Mouse (Mus musculus) heart, embryonic 11.5 days (tissue): ENCODE data around the gene Ergic1. TPM values are rescaled to one million over a fixed set of nuclear protein-coding genes. Genes with fewer than 3 reads are reported as not detected.

ENCODE experiments used
- ATAC-seq: fragments of 200-750 bp; cut with Nextera tagmentation; replicated peaks from 2 replicates; pipeline ENCODE4 v1.8.0; 2017; ENCODE audit warnings: moderate library complexity; ENCODE audit not compliant: insufficient number of reproducible peaks, low FRiP score, low TSS enrichment
- H3K27ac ChIP-seq: fragments of 300-500 bp; sonication (generic); 2 replicates; pipeline ENCODE4 v1.5.1; 2014; ENCODE audit warnings: mild to moderate bottlenecking, low read depth, low read length
- H3K27me3 ChIP-seq: fragments of 300-500 bp; sonication (generic); 2 replicates; pipeline ENCODE4 v1.6.1; 2014; ENCODE audit warnings: mild to moderate bottlenecking, low read length, mixed read lengths; ENCODE audit not compliant: control insufficient read depth, insufficient read depth
- H3K36me3 ChIP-seq: fragments of 300-500 bp; sonication (generic); 2 replicates; pipeline ENCODE4 v1.6.1; 2014; ENCODE audit warnings: mild to moderate bottlenecking, low read length, moderate library complexity, mixed read lengths; ENCODE audit not compliant: control insufficient read depth, insufficient read depth
- H3K4me1 ChIP-seq: fragments of 300-500 bp; sonication (generic); 2 replicates; pipeline ENCODE4 v1.6.1; 2014; ENCODE audit warnings: low read length; ENCODE audit not compliant: control insufficient read depth, insufficient read depth
- H3K4me2 ChIP-seq: fragments of 300-500 bp; sonication (generic); 2 replicates; pipeline ENCODE4 v1.6.1; 2014; ENCODE audit warnings: mild to moderate bottlenecking, moderate library complexity
- H3K4me3 ChIP-seq: fragments of 300-500 bp; sonication (generic); 2 replicates; pipeline ENCODE4 v1.5.1; 2014; ENCODE audit warnings: low read depth, low read length
- H3K9ac ChIP-seq: fragments of 300-500 bp; sonication (generic); 2 replicates; pipeline ENCODE4 v1.6.1; 2014; ENCODE audit warnings: mild to moderate bottlenecking, low read depth, low read length, moderate library complexity
- H3K9me3 ChIP-seq: fragments of 300-500 bp; sonication (generic); replicated peaks from 2 replicates; pipeline ENCODE4 v1.6.1; 2016; ENCODE audit warnings: low read length; ENCODE audit not compliant: control insufficient read depth
- WGBS: fragments of 180-500 bp; shearing (Covaris S2); extraction: QIAGEN DNeasy Blood & Tissue Kit; methylation state at CpG from one replicate; pipeline ENCODE4 v1.1.7; 2014; ENCODE audit not compliant: insufficient replicate concordance; 5-methylcytosine and 5-hydroxymethylcytosine counted together
- polyA plus RNA-seq: library from polyadenylated mRNA; unstranded; fragments of >200 nt; fragmentation: Nextera tagmentation; extraction: Ambion mirVana; gene quantifications from 2 replicates; pipeline ENCODE4 v1.2.1, GENCODE M21; 2014

The Ergic1 gene
- polyA plus RNA-seq: 147 TPM in 2 replicates

GRCm38 (mm10) chr17:26561290-26561640 is at the start of gene Ergic1:
Gene Ergic1 (plus strand): TSS chr17:26561489.
- Histone ChIP-seq H3K4me1 (peaks cover 22% of the 10 kb centered on the region), H3K4me3 (peak within 1 kb of the TSS; percentile 79), H3K9ac (peak within 1 kb of the TSS; percentile 83), H3K36me3 (peaks cover 9% of the 10 kb centered on the region; the same call in 1 of the 2 replicates), H3K27ac (peak within 1 kb of the TSS; percentile 82), H3K4me2 (peak within 1 kb of the TSS; percentile 86), H3K9me3 (no peaks in the 10 kb centered on the region; the same call in 1 of the 2 replicates), H3K27me3 (no peaks in the 10 kb centered on the region)
- WGBS: 0% methylated on average over 35 of the region's 36 CpGs
- peak; percentile 87 for ATAC-seq

GRCm38 (mm10) chr17:26511816-26512774 is 49.2 kb upstream of the Ergic1 start:
- H3K9me3 ChIP-seq: no peaks in the 10 kb centered on the region
- no peak overlapping the region for H3K4me3 ChIP-seq
- peaks cover 42% of the 10 kb centered on the region for H3K4me1 ChIP-seq
- H3K36me3 ChIP-seq: no peaks in the 10 kb centered on the region
- H3K27me3 ChIP-seq: no peaks in the 10 kb centered on the region
- peak overlapping the region; percentile 11; the same call in 1 of the 2 replicates for H3K9ac ChIP-seq
- H3K27ac ChIP-seq: 0 out of 2 replicates have a peak overlapping the region, but pooled peaks have one; percentile 72
- WGBS: 69% methylated on average over 7 of the region's 7 CpGs
- no peak for ATAC-seq
- H3K4me2 ChIP-seq: no peak overlapping the region

- WGBS: 53% methylated on average over 7 of the region's 7 CpGs
- Histone ChIP-seq H3K9me3 (no peaks in the 10 kb centered on the region), H3K36me3 (no peaks in the 10 kb centered on the region), H3K4me1 (peaks cover 42% of the 10 kb centered on the region), H3K27ac (peak overlapping the region; percentile 72), H3K4me3 (no peak overlapping the region), H3K9ac (no peak overlapping the region), H3K4me2 (no peak overlapping the region), H3K27me3 (no peaks in the 10 kb centered on the region)
- no peak for ATAC-seq
These were observed 48.3 kb upstream of the Ergic1 start for GRCm38 (mm10) chr17:26512961-26513360.

- Histone ChIP-seq H3K36me3 (no peaks in the 10 kb centered on the region), H3K4me2 (no peak overlapping the region), H3K9ac (no peak overlapping the region), H3K27ac (peak overlapping the region; percentile 72), H3K4me3 (no peak overlapping the region), H3K27me3 (no peaks in the 10 kb centered on the region), H3K9me3 (no peaks in the 10 kb centered on the region), H3K4me1 (peaks cover 42% of the 10 kb centered on the region)
- WGBS: 70% methylated on average over 6 of the region's 6 CpGs
- ATAC-seq: no peak
These were observed 47.6 kb upstream of the Ergic1 start for GRCm38 (mm10) chr17:26513459-26514290.

- Histone ChIP-seq H3K9me3 (no peaks in the 10 kb centered on the region), H3K4me1 (peaks cover 38% of the 10 kb centered on the region), H3K9ac (0 out of 2 replicates have a peak overlapping the region, but pooled peaks have one; percentile 22), H3K36me3 (no peaks in the 10 kb centered on the region), H3K27me3 (no peaks in the 10 kb centered on the region), H3K4me2 (peak overlapping the region; percentile 20; the same call in 1 of the 2 replicates), H3K4me3 (no peak overlapping the region), H3K27ac (peak overlapping the region; percentile 86)
- ATAC-seq: peak; percentile 76
- WGBS: 50% methylated on average over 3 of the region's 3 CpGs
These were observed 46.7 kb upstream of the Ergic1 start for GRCm38 (mm10) chr17:26514581-26515030.

GRCm38 (mm10) chr17:26515675-26516074 is 45.6 kb upstream of the Ergic1 start:
- no peaks in the 10 kb centered on the region for H3K36me3 ChIP-seq
- no peaks in the 10 kb centered on the region for H3K9me3 ChIP-seq
- no peak overlapping the region for H3K4me2 ChIP-seq
- H3K9ac ChIP-seq: no peak overlapping the region
- H3K27me3 ChIP-seq: no peaks in the 10 kb centered on the region
- no peak for ATAC-seq
- H3K4me1 ChIP-seq: peaks cover 33% of the 10 kb centered on the region
- no peak overlapping the region for H3K4me3 ChIP-seq
- peak overlapping the region; percentile 54; the same call in 1 of the 2 replicates for H3K27ac ChIP-seq
- 81% methylated on average over 4 of the region's 4 CpGs for WGBS

GRCm38 (mm10) chr17:26518306-26518705 is 43.0 kb upstream of the Ergic1 start:
- Histone ChIP-seq H3K9ac (no peak overlapping the region), H3K36me3 (no peaks in the 10 kb centered on the region), H3K9me3 (no peaks in the 10 kb centered on the region), H3K27me3 (no peaks in the 10 kb centered on the region), H3K27ac (no peak overlapping the region), H3K4me3 (no peak overlapping the region), H3K4me1 (peaks cover 17% of the 10 kb centered on the region), H3K4me2 (no peak overlapping the region)
- no peak for ATAC-seq
- 79% methylated on average over 3 of the region's 3 CpGs for WGBS

GRCm38 (mm10) chr17:26522711-26523110 is 38.6 kb upstream of the Ergic1 start:
- H3K36me3 ChIP-seq: no peaks in the 10 kb centered on the region
- no peak for ATAC-seq
- no peak overlapping the region for H3K4me3 ChIP-seq
- H3K4me2 ChIP-seq: no peak overlapping the region
- no peaks in the 10 kb centered on the region for H3K9me3 ChIP-seq
- no peak overlapping the region for H3K27ac ChIP-seq
- H3K9ac ChIP-seq: no peak overlapping the region
- H3K4me1 ChIP-seq: no peaks in the 10 kb centered on the region
- no peaks in the 10 kb centered on the region for H3K27me3 ChIP-seq
- 70% methylated on average over 4 of the region's 4 CpGs for WGBS
